Mouse (Mus musculus): ENCODE measurements at regions not wholly inside any gene's neighbourhood (a gene's known extent, or its start where the extent isn't known, plus 50 kb on each side); places are given as distances from the start of the nearest gene placed in this dataset.

GRCm38 (mm10) chr13:52216343-52216742 is 314.7 kb downstream of the Diras2 start:
- TF ChIP-seq CTCF (IDR thresholded peaks at IDR 0.05; ENCODE audit: control insufficient read depth, insufficient read depth, insufficient read length): no peak
- no peak for TF ChIP-seq USF1 (IDR thresholded peaks at IDR 0.05; ENCODE audit: low read depth)
- TF ChIP-seq CEBPB (IDR thresholded peaks at IDR 0.05; ENCODE audit: low read depth): no peak
- TF ChIP-seq MYOG (IDR thresholded peaks at IDR 0.05; ENCODE audit: control insufficient read depth, extremely low read depth, insufficient read length): no peak

Measured in C2C12 (cell line).